15 mouse cellular contexts compared by ENCODE assay signal in genomic region chr19:45616214-45616518, GRCm38 (mm10). TPM values are rescaled to one million over a fixed set of nuclear protein-coding genes. Genes with fewer than 3 reads are reported as not detected.
DNase-seq lines count a peak whose midpoint lies in the region; ATAC-seq lines count a peak whose summit lies in the region.
"Had no signal": no experiment of that assay in that cellular context is flagged by ENCODE, and none has a peak within 500 bp of the region (broad histone marks: within the 10 kb centered on the region; RNA-seq: fewer than 3 reads in every experiment).

No protein-coding gene starts in this region.

- no peaks in the 10 kb centered on the region for H3K36me3 ChIP-seq in liver, embryonic 13.5 days
- no peaks in the 10 kb centered on the region for H3K36me3 ChIP-seq in liver, embryonic 11.5 days (ENCODE audit: control insufficient read depth, insufficient read depth, low read length)
- H3K36me3 ChIP-seq in embryonic facial prominence, embryonic 10.5 days (replicated peaks): no peaks in the 10 kb centered on the region
- no peaks in the 10 kb centered on the region for H3K36me3 ChIP-seq in forebrain, embryonic 13.5 days (ENCODE audit: poor library complexity, severe bottlenecking)
- H3K36me3 ChIP-seq in midbrain, embryonic 13.5 days: 0 out of 2 replicates have a peak, but pooled peaks cover 3% of the 10 kb centered on the region

- DNase-seq in liver, embryonic 13.5 days: no peak
- no peak for DNase-seq in liver, embryonic 11.5 days (ENCODE audit: low spot score)
- DNase-seq in embryonic facial prominence, embryonic 10.5 days (ENCODE audit: low spot score): no peak
- no peak for DNase-seq in lung, adult 18-20 months
- DNase-seq in B cell, adult 2 months: no peak
- DNase-seq: adrenal gland, postnatal 10 days; cerebellum, adult 2 months; heart, postnatal 10 days; kidney, adult 9 months; lung, embryonic 14.5 days; thymus, postnatal 36 days had no signal

- 85% methylated on average over 4 of the region's 4 CpGs for WGBS in liver, embryonic 13.5 days (ENCODE audit: insufficient replicate concordance)
- 73% methylated on average over 4 of the region's 4 CpGs for WGBS in liver, embryonic 11.5 days
- WGBS in embryonic facial prominence, embryonic 10.5 days: 50% methylated on average over 4 of the region's 4 CpGs
- 21% methylated on average over 4 of the region's 4 CpGs for WGBS in forebrain, embryonic 13.5 days
- WGBS in midbrain, embryonic 13.5 days: 30% methylated on average over 4 of the region's 4 CpGs

- no peaks in the 10 kb centered on the region for H3K9me3 ChIP-seq in liver, embryonic 13.5 days (replicated peaks)
- no peaks in the 10 kb centered on the region for H3K9me3 ChIP-seq in liver, embryonic 11.5 days (ENCODE audit: control insufficient read depth, low read length)
- H3K9me3 ChIP-seq in embryonic facial prominence, embryonic 10.5 days: no peaks in the 10 kb centered on the region
- no peaks in the 10 kb centered on the region for H3K9me3 ChIP-seq in forebrain, embryonic 13.5 days (replicated peaks)
- no peaks in the 10 kb centered on the region for H3K9me3 ChIP-seq in midbrain, embryonic 13.5 days
- H3K9me3 ChIP-seq: limb, embryonic 15.5 days had no signal

- ATAC-seq in liver, embryonic 13.5 days (ENCODE audit: low read depth): 0 out of 2 replicates have a peak, but pooled peaks have one; percentile 15
- no peak for ATAC-seq in liver, embryonic 11.5 days (replicated peaks; ENCODE audit: low FRiP score)
- peak; percentile 77; the same call in 1 of the 2 replicates for ATAC-seq in forebrain, embryonic 13.5 days
- ATAC-seq in midbrain, embryonic 13.5 days: 0 out of 2 replicates have a peak, but pooled peaks have one; percentile 68
- no peak for ATAC-seq in monocyte, adult 5-6 weeks (replicated peaks; ENCODE audit: insufficient number of reproducible peaks, low FRiP score, low TSS enrichment, poor library complexity, severe bottlenecking)

- no peak overlapping the region for H3K4me2 ChIP-seq in liver, embryonic 13.5 days
- no peak overlapping the region for H3K4me2 ChIP-seq in liver, embryonic 11.5 days
- H3K4me2 ChIP-seq in forebrain, embryonic 13.5 days: no peak overlapping the region
- no peak overlapping the region for H3K4me2 ChIP-seq in midbrain, embryonic 13.5 days (replicated peaks)
- H3K4me2 ChIP-seq: limb, embryonic 15.5 days; lung, embryonic 14.5 days had no signal

- H3K4me3 ChIP-seq in liver, embryonic 13.5 days (replicated peaks): no peak overlapping the region
- H3K4me3 ChIP-seq in liver, embryonic 11.5 days (ENCODE audit: low read depth, low read length): no peak overlapping the region
- H3K4me3 ChIP-seq in embryonic facial prominence, embryonic 10.5 days: no peak overlapping the region
- no peak overlapping the region for H3K4me3 ChIP-seq in forebrain, embryonic 13.5 days
- H3K4me3 ChIP-seq in midbrain, embryonic 13.5 days (replicated peaks): no peak overlapping the region
- H3K4me3 ChIP-seq: limb, embryonic 15.5 days had no signal

- H3K4me1 ChIP-seq in liver, embryonic 13.5 days (replicated peaks): peaks cover 27% of the 10 kb centered on the region
- no peaks in the 10 kb centered on the region; the same call in 1 of the 2 replicates for H3K4me1 ChIP-seq in liver, embryonic 11.5 days (replicated peaks; ENCODE audit: control insufficient read depth, insufficient read depth, low read length)
- H3K4me1 ChIP-seq in embryonic facial prominence, embryonic 10.5 days: peaks cover 40% of the 10 kb centered on the region
- H3K4me1 ChIP-seq in forebrain, embryonic 13.5 days: peaks cover 34% of the 10 kb centered on the region
- H3K4me1 ChIP-seq in midbrain, embryonic 13.5 days (replicated peaks): peaks cover 31% of the 10 kb centered on the region

- H3K9ac ChIP-seq in liver, embryonic 13.5 days: no peak overlapping the region
- H3K9ac ChIP-seq in liver, embryonic 11.5 days (ENCODE audit: low read depth, low read length): no peak overlapping the region
- no peak overlapping the region for H3K9ac ChIP-seq in forebrain, embryonic 13.5 days
- H3K9ac ChIP-seq in midbrain, embryonic 13.5 days (replicated peaks): 0 out of 2 replicates have a peak overlapping the region, but pooled peaks have one; percentile 41
- H3K9ac ChIP-seq: limb, embryonic 15.5 days; lung, embryonic 14.5 days had no signal

- H3K27me3 ChIP-seq in liver, embryonic 13.5 days: no peaks in the 10 kb centered on the region
- no peaks in the 10 kb centered on the region for H3K27me3 ChIP-seq in liver, embryonic 11.5 days (replicated peaks; ENCODE audit: control insufficient read depth, insufficient read depth, low read length)
- peaks cover 40% of the 10 kb centered on the region for H3K27me3 ChIP-seq in embryonic facial prominence, embryonic 10.5 days (replicated peaks; ENCODE audit: low read depth, poor library complexity, severe bottlenecking)
- H3K27me3 ChIP-seq in forebrain, embryonic 13.5 days: peaks cover 43% of the 10 kb centered on the region
- peaks cover 9% of the 10 kb centered on the region; the same call in 1 of the 2 replicates for H3K27me3 ChIP-seq in midbrain, embryonic 13.5 days
- H3K27me3 ChIP-seq: limb, embryonic 15.5 days had no signal

- H3K27ac ChIP-seq in liver, embryonic 13.5 days: no peak overlapping the region
- no peak overlapping the region for H3K27ac ChIP-seq in liver, embryonic 11.5 days (ENCODE audit: low read depth, low read length)
- peak overlapping the region; percentile 75 for H3K27ac ChIP-seq in embryonic facial prominence, embryonic 10.5 days (replicated peaks)
- H3K27ac ChIP-seq in forebrain, embryonic 13.5 days: no peak overlapping the region
- H3K27ac ChIP-seq in midbrain, embryonic 13.5 days: peak overlapping the region; percentile 39; the same call in 1 of the 2 replicates
- H3K27ac ChIP-seq: limb, embryonic 15.5 days had no signal

RNA-seq across cellular contexts. Expression of gene Fbxw4, which starts 43.9 kb away (rescaled TPM):
- polyA plus RNA-seq in liver, embryonic 13.5 days (2015; fragmentation: Nextera tagmentation; extraction: Ambion mirVana): 1.9 and 2.3 TPM in 2 replicates
- polyA plus RNA-seq in liver, embryonic 11.5 days (2014; fragmentation: Nextera tagmentation; extraction: Ambion mirVana): 3.0 and 5.0 TPM in 2 replicates
- polyA plus RNA-seq in embryonic facial prominence, embryonic 10.5 days (2016; fragmentation: Nextera tagmentation; extraction: Ambion mirVana): 4.2 and 4.7 TPM in 2 replicates
- polyA plus RNA-seq in forebrain, embryonic 13.5 days (2015; fragmentation: Nextera tagmentation; extraction: Ambion mirVana): 3.4 TPM in 2 replicates
- polyA plus RNA-seq in midbrain, embryonic 13.5 days (2015; fragmentation: Nextera tagmentation; extraction: Ambion mirVana): 3.8 and 5.5 TPM in 2 replicates
- 14.7 to 30.1 TPM (median 15.2 TPM) in 3 replicates for total RNA-seq in monocyte, adult 5-6 weeks (2017)

RNA-seq across cellular contexts. Expression of gene Gm17018, which starts 55.8 kb away (rescaled TPM):
- 19.9 and 21.5 TPM in 2 replicates for polyA plus RNA-seq in liver, embryonic 13.5 days (2015; fragmentation: Nextera tagmentation; extraction: Ambion mirVana)
- 34.7 and 36.8 TPM in 2 replicates for polyA plus RNA-seq in liver, embryonic 11.5 days (2014; fragmentation: Nextera tagmentation; extraction: Ambion mirVana)
- polyA plus RNA-seq in embryonic facial prominence, embryonic 10.5 days (2016; fragmentation: Nextera tagmentation; extraction: Ambion mirVana): 50.3 and 50.8 TPM in 2 replicates
- 44.0 and 48.1 TPM in 2 replicates for polyA plus RNA-seq in forebrain, embryonic 13.5 days (2015; fragmentation: Nextera tagmentation; extraction: Ambion mirVana)
- 50.0 and 57.1 TPM in 2 replicates for polyA plus RNA-seq in midbrain, embryonic 13.5 days (2015; fragmentation: Nextera tagmentation; extraction: Ambion mirVana)
- total RNA-seq in monocyte, adult 5-6 weeks (2017): 16.6 to 18.7 TPM (median 16.9 TPM) in 3 replicates

RNA-seq across cellular contexts. Expression of gene Poll, which starts 55.8 kb away (rescaled TPM):
- 6.7 and 7.1 TPM in 2 replicates for polyA plus RNA-seq in liver, embryonic 13.5 days (2015; fragmentation: Nextera tagmentation; extraction: Ambion mirVana)
- 15.2 TPM in 2 replicates for polyA plus RNA-seq in liver, embryonic 11.5 days (2014; fragmentation: Nextera tagmentation; extraction: Ambion mirVana)
- polyA plus RNA-seq in embryonic facial prominence, embryonic 10.5 days (2016; fragmentation: Nextera tagmentation; extraction: Ambion mirVana): 23.3 and 23.8 TPM in 2 replicates
- 16.2 and 16.7 TPM in 2 replicates for polyA plus RNA-seq in forebrain, embryonic 13.5 days (2015; fragmentation: Nextera tagmentation; extraction: Ambion mirVana)
- polyA plus RNA-seq in midbrain, embryonic 13.5 days (2015; fragmentation: Nextera tagmentation; extraction: Ambion mirVana): 15.8 and 16.6 TPM in 2 replicates
- total RNA-seq in monocyte, adult 5-6 weeks (2017): 4.7 to 6.3 TPM (median 5.7 TPM) in 3 replicates

Comparison
In these comparisons a context has a peak if more than half of its experiments do, and no peak if none do; other contexts are left out.
1. ATAC-seq: peak in liver, embryonic 13.5 days (single experiment), forebrain, embryonic 13.5 days (single experiment) and midbrain, embryonic 13.5 days (single experiment); none in liver, embryonic 11.5 days (single experiment) and monocyte, adult 5-6 weeks (single experiment).
2. H3K27ac ChIP-seq: peak in embryonic facial prominence, embryonic 10.5 days (single experiment) and midbrain, embryonic 13.5 days (single experiment); none in liver, embryonic 13.5 days (single experiment), liver, embryonic 11.5 days (single experiment) and forebrain, embryonic 13.5 days (single experiment).